In genomic region chr13:109190652-109191051, GRCm38 (mm10) we compare ENCODE assay signal across 21 mouse cellular contexts.
A peak's percentile ranks its signal among the peaks of the same experiment; 100 is the strongest.
DNase-seq lines count a peak whose midpoint lies in the region; ATAC-seq lines count a peak whose summit lies in the region.
"Had no signal": no experiment of that assay in that cellular context is flagged by ENCODE, and none has a peak within 500 bp of the region (broad histone marks: within the 10 kb centered on the region; RNA-seq: fewer than 3 reads in every experiment).

No protein-coding gene starts in this region.

- peak; percentile 13 for DNase-seq in forebrain, embryonic 14.5 days (ENCODE audit: low spot score)
- no peak for DNase-seq in forebrain, embryonic 11.5 days (ENCODE audit: low spot score)
- DNase-seq: adrenal gland, adult 2 months; adrenal gland, adult 8-10 months; adrenal gland, postnatal 10 days; adrenal gland, postnatal 14 days; adrenal gland, postnatal 25 days; adrenal gland, postnatal 36 days; B cell, adult 2 months; cerebellum, adult 11 months; cerebellum, adult 11-12 months; cerebellum, adult 18-20 months had no signal

- peak; percentile 27; the same call in 1 of the 2 replicates for ATAC-seq in forebrain, embryonic 13.5 days
- no peak for ATAC-seq in forebrain, embryonic 12.5 days (ENCODE audit: low FRiP score)
- ATAC-seq in forebrain, embryonic 14.5 days, result peak; percentile 50; the same call in 1 of the 2 replicates
- ATAC-seq in forebrain, embryonic 11.5 days (replicated peaks; ENCODE audit: low FRiP score), result no peak
- ATAC-seq in forebrain, embryonic 16.5 days, result peak; percentile 72
- ATAC-seq in forebrain, embryonic 15.5 days (replicated peaks), result no peak
- ATAC-seq: activated CD4-positive, CD25-positive, alpha-beta regulatory T cell, adult 4 months; CD4-positive, CD25-positive, alpha-beta regulatory T cell, adult 4 months; Patski had no signal

- H3K27me3 ChIP-seq in forebrain, embryonic 13.5 days, result no peaks in the 10 kb centered on the region
- no peaks in the 10 kb centered on the region for H3K27me3 ChIP-seq in forebrain, embryonic 12.5 days
- H3K27me3 ChIP-seq in forebrain, embryonic 14.5 days (replicated peaks; ENCODE audit: control insufficient read depth, insufficient read depth, low read length), result no peaks in the 10 kb centered on the region
- no peaks in the 10 kb centered on the region for H3K27me3 ChIP-seq in forebrain, embryonic 11.5 days (ENCODE audit: control insufficient read depth, insufficient read depth, low read length)
- H3K27me3 ChIP-seq in forebrain, embryonic 16.5 days (replicated peaks; ENCODE audit: control insufficient read depth, insufficient read depth, low read length), result no peaks in the 10 kb centered on the region
- no peaks in the 10 kb centered on the region for H3K27me3 ChIP-seq in forebrain, embryonic 15.5 days
- H3K27me3 ChIP-seq: CH12.LX had no signal

- no peak overlapping the region for H3K27ac ChIP-seq in forebrain, embryonic 13.5 days
- H3K27ac ChIP-seq in forebrain, embryonic 12.5 days, result no peak overlapping the region
- H3K27ac ChIP-seq in forebrain, embryonic 14.5 days (ENCODE audit: low read depth, low read length), result no peak overlapping the region
- H3K27ac ChIP-seq in forebrain, embryonic 11.5 days (ENCODE audit: low read depth, low read length), result no peak overlapping the region
- no peak overlapping the region for H3K27ac ChIP-seq in forebrain, embryonic 16.5 days (ENCODE audit: low read length)
- no peak overlapping the region for H3K27ac ChIP-seq in forebrain, embryonic 15.5 days (replicated peaks)

- H3K9me3 ChIP-seq in forebrain, embryonic 13.5 days (replicated peaks), result no peaks in the 10 kb centered on the region
- no peaks in the 10 kb centered on the region for H3K9me3 ChIP-seq in forebrain, embryonic 12.5 days
- no peaks in the 10 kb centered on the region for H3K9me3 ChIP-seq in forebrain, embryonic 14.5 days (replicated peaks; ENCODE audit: control insufficient read depth, low read length)
- H3K9me3 ChIP-seq in forebrain, embryonic 11.5 days (ENCODE audit: control insufficient read depth, low read length), result no peaks in the 10 kb centered on the region
- H3K9me3 ChIP-seq in forebrain, embryonic 16.5 days (ENCODE audit: control insufficient read depth, low read length), result no peaks in the 10 kb centered on the region
- no peaks in the 10 kb centered on the region for H3K9me3 ChIP-seq in forebrain, embryonic 15.5 days
- H3K9me3 ChIP-seq: G1E had no signal

- no peak overlapping the region for H3K4me3 ChIP-seq in forebrain, embryonic 13.5 days
- no peak overlapping the region for H3K4me3 ChIP-seq in forebrain, embryonic 12.5 days (replicated peaks)
- H3K4me3 ChIP-seq in forebrain, embryonic 14.5 days (ENCODE audit: low read depth, low read length), result no peak overlapping the region
- H3K4me3 ChIP-seq in forebrain, embryonic 11.5 days (ENCODE audit: low read depth, low read length), result no peak overlapping the region
- H3K4me3 ChIP-seq in forebrain, embryonic 16.5 days (replicated peaks; ENCODE audit: low read length), result no peak overlapping the region
- no peak overlapping the region for H3K4me3 ChIP-seq in forebrain, embryonic 15.5 days

- 81% methylated on average over 4 of the region's 4 CpGs for WGBS in forebrain, embryonic 13.5 days
- WGBS in forebrain, embryonic 12.5 days, result 82% methylated on average over 4 of the region's 4 CpGs
- 69% methylated on average over 4 of the region's 4 CpGs for WGBS in forebrain, embryonic 14.5 days
- 87% methylated on average over 4 of the region's 4 CpGs for WGBS in forebrain, embryonic 11.5 days
- WGBS in forebrain, embryonic 16.5 days, result 76% methylated on average over 4 of the region's 4 CpGs
- 62% methylated on average over 4 of the region's 4 CpGs for WGBS in forebrain, embryonic 15.5 days

- H3K9ac ChIP-seq in forebrain, embryonic 13.5 days, result no peak overlapping the region
- H3K9ac ChIP-seq in forebrain, embryonic 12.5 days, result no peak overlapping the region
- no peak overlapping the region for H3K9ac ChIP-seq in forebrain, embryonic 14.5 days (ENCODE audit: low read length)
- H3K9ac ChIP-seq in forebrain, embryonic 11.5 days (ENCODE audit: low read length), result no peak overlapping the region
- no peak overlapping the region for H3K9ac ChIP-seq in forebrain, embryonic 16.5 days (replicated peaks; ENCODE audit: low read depth, low read length)
- no peak overlapping the region for H3K9ac ChIP-seq in forebrain, embryonic 15.5 days (replicated peaks)

- H3K4me2 ChIP-seq in forebrain, embryonic 13.5 days, result no peak overlapping the region
- no peak overlapping the region for H3K4me2 ChIP-seq in forebrain, embryonic 12.5 days
- H3K4me2 ChIP-seq in forebrain, embryonic 14.5 days (ENCODE audit: low read length), result no peak overlapping the region
- H3K4me2 ChIP-seq in forebrain, embryonic 11.5 days (ENCODE audit: low read depth, low read length, severe bottlenecking), result no peak overlapping the region
- no peak overlapping the region for H3K4me2 ChIP-seq in forebrain, embryonic 16.5 days (ENCODE audit: low read length)
- no peak overlapping the region for H3K4me2 ChIP-seq in forebrain, embryonic 15.5 days (replicated peaks)

- no peaks in the 10 kb centered on the region for H3K4me1 ChIP-seq in forebrain, embryonic 13.5 days
- no peaks in the 10 kb centered on the region for H3K4me1 ChIP-seq in forebrain, embryonic 12.5 days
- H3K4me1 ChIP-seq in forebrain, embryonic 14.5 days (ENCODE audit: control insufficient read depth, insufficient read depth, low read length), result no peaks in the 10 kb centered on the region
- H3K4me1 ChIP-seq in forebrain, embryonic 11.5 days (replicated peaks; ENCODE audit: control insufficient read depth, insufficient read depth, low read length), result no peaks in the 10 kb centered on the region
- H3K4me1 ChIP-seq in forebrain, embryonic 16.5 days (replicated peaks; ENCODE audit: control insufficient read depth, insufficient read depth, low read length), result no peaks in the 10 kb centered on the region
- no peaks in the 10 kb centered on the region for H3K4me1 ChIP-seq in forebrain, embryonic 15.5 days

- no peaks in the 10 kb centered on the region for H3K36me3 ChIP-seq in forebrain, embryonic 13.5 days (ENCODE audit: poor library complexity, severe bottlenecking)
- H3K36me3 ChIP-seq in forebrain, embryonic 12.5 days (replicated peaks), result no peaks in the 10 kb centered on the region
- H3K36me3 ChIP-seq in forebrain, embryonic 14.5 days (ENCODE audit: control insufficient read depth, insufficient read depth, low read length), result no peaks in the 10 kb centered on the region
- H3K36me3 ChIP-seq in forebrain, embryonic 11.5 days (ENCODE audit: control insufficient read depth, insufficient read depth, low read length), result no peaks in the 10 kb centered on the region
- H3K36me3 ChIP-seq in forebrain, embryonic 16.5 days (ENCODE audit: control insufficient read depth, insufficient read depth), result no peaks in the 10 kb centered on the region
- H3K36me3 ChIP-seq in forebrain, embryonic 15.5 days, result no peaks in the 10 kb centered on the region
- H3K36me3 ChIP-seq: G1E had no signal

Comparison
In these comparisons a context has a peak if more than half of its experiments do, and no peak if none do; other contexts are left out.
1. ATAC-seq: peak in forebrain, embryonic 13.5 days (single experiment), forebrain, embryonic 14.5 days (single experiment) and forebrain, embryonic 16.5 days (single experiment); none in forebrain, embryonic 12.5 days (single experiment), forebrain, embryonic 11.5 days (single experiment) and forebrain, embryonic 15.5 days (single experiment).